8 mouse cellular contexts compared by ENCODE assay signal in genomic region chr11:106391546-106392188, GRCm38 (mm10). TPM values are rescaled to one million over a fixed set of nuclear protein-coding genes. Genes with fewer than 3 reads are reported as not detected.
DNase-seq lines count a peak whose midpoint lies in the region; ATAC-seq and TF ChIP-seq lines count a peak whose summit lies in the region.

No protein-coding gene starts in this region.

- H3K9me3 ChIP-seq in embryonic facial prominence, embryonic 11.5 days (replicated peaks; ENCODE audit: control insufficient read depth, low read length): no peaks in the 10 kb centered on the region
- no peaks in the 10 kb centered on the region for H3K9me3 ChIP-seq in kidney, postnatal 0 days (replicated peaks; ENCODE audit: low read length)

- no peaks in the 10 kb centered on the region for H3K27me3 ChIP-seq in embryonic facial prominence, embryonic 11.5 days (ENCODE audit: control insufficient read depth, insufficient read depth, low read length)
- H3K27me3 ChIP-seq in kidney, postnatal 0 days (ENCODE audit: insufficient read depth, low read length): no peaks in the 10 kb centered on the region
- H3K27me3 ChIP-seq in liver, adult 2 months (ENCODE audit: control insufficient read depth, insufficient read depth, low read length): no peaks in the 10 kb centered on the region
- H3K27me3 ChIP-seq in splenic B cell, adult 2 months (ENCODE audit: control insufficient read depth, insufficient read depth, low read length, poor library complexity, severe bottlenecking): no peaks in the 10 kb centered on the region

- no peak overlapping the region for H3K9ac ChIP-seq in embryonic facial prominence, embryonic 11.5 days (replicated peaks; ENCODE audit: low read length)
- H3K9ac ChIP-seq in kidney, postnatal 0 days (ENCODE audit: low read depth, low read length): no peak overlapping the region
- no peak overlapping the region for H3K9ac ChIP-seq in liver, adult 2 months (ENCODE audit: low read depth, low read length)

- H3K79me2 ChIP-seq in liver, adult 2 months (ENCODE audit: control insufficient read depth, insufficient read depth, low read length): no peaks in the 10 kb centered on the region

- H3K4me3 ChIP-seq in embryonic facial prominence, embryonic 11.5 days (ENCODE audit: low read depth, low read length): no peak overlapping the region
- no peak overlapping the region for H3K4me3 ChIP-seq in kidney, postnatal 0 days (replicated peaks; ENCODE audit: low read depth, low read length)
- H3K4me3 ChIP-seq in liver, adult 2 months (ENCODE audit: insufficient read depth, low read depth, low read length): no peak overlapping the region

- H3K36me3 ChIP-seq in embryonic facial prominence, embryonic 11.5 days (replicated peaks; ENCODE audit: control insufficient read depth, insufficient read depth, low read depth, low read length): no peaks in the 10 kb centered on the region
- H3K36me3 ChIP-seq in kidney, postnatal 0 days (ENCODE audit: insufficient read depth, low read length): no peaks in the 10 kb centered on the region
- peaks cover 19% of the 10 kb centered on the region; the same call in 1 of the 2 replicates for H3K36me3 ChIP-seq in liver, adult 2 months (ENCODE audit: control insufficient read depth, insufficient read depth, low read length)
- no peaks in the 10 kb centered on the region for H3K36me3 ChIP-seq in splenic B cell, adult 2 months (ENCODE audit: control insufficient read depth, insufficient read depth, low read length, poor library complexity, severe bottlenecking)

- H3K27ac ChIP-seq in embryonic facial prominence, embryonic 11.5 days (replicated peaks; ENCODE audit: low read depth, low read length): no peak overlapping the region
- no peak overlapping the region for H3K27ac ChIP-seq in kidney, postnatal 0 days
- no peak overlapping the region for H3K27ac ChIP-seq in liver, adult 2 months (replicated peaks; ENCODE audit: insufficient read depth, low read depth, low read length)

- TF ChIP-seq CTCF in kidney, postnatal 0 days (IDR thresholded peaks at IDR 0.05; ENCODE audit: low read depth): peak; percentile 96
- peak; percentile 85 for TF ChIP-seq CTCF in liver, adult 2 months (IDR thresholded peaks at IDR 0.05; ENCODE audit: low read depth, low read length)

- no peak for ATAC-seq in embryonic facial prominence, embryonic 11.5 days (replicated peaks; ENCODE audit: insufficient number of reproducible peaks, low FRiP score, low TSS enrichment, low read depth)
- ATAC-seq in kidney, postnatal 0 days (replicated peaks; ENCODE audit: low FRiP score, low read depth): peak; percentile 41; the same call in 1 of the 2 replicates

- H3K4me1 ChIP-seq in embryonic facial prominence, embryonic 11.5 days (ENCODE audit: control insufficient read depth, insufficient read depth, low read length): no peaks in the 10 kb centered on the region
- H3K4me1 ChIP-seq in kidney, postnatal 0 days (replicated peaks; ENCODE audit: insufficient read depth, low read length): peaks cover 9% of the 10 kb centered on the region
- H3K4me1 ChIP-seq in liver, adult 2 months (ENCODE audit: control insufficient read depth, insufficient read depth, low read length): peaks cover 14% of the 10 kb centered on the region

- DNase-seq in CD4-positive helper T cell, adult 2 months (ENCODE audit: low read depth, low spot score): peak; percentile 77
- peak; percentile 40 for DNase-seq in adrenal gland, postnatal 25 days
- DNase-seq in embryonic facial prominence, embryonic 11.5 days (ENCODE audit: low spot score): peak; percentile 87
- peak; percentile 65 to 76 for DNase-seq in heart, adult 9 months (ENCODE audit: low spot score in 2 of 2)
- peak; percentile 89 for DNase-seq in kidney, postnatal 0 days (ENCODE audit: low spot score)
- DNase-seq in liver, adult 2 months (ENCODE audit: extremely low read depth, low read depth, low spot score): peak; percentile 67
- peak; percentile 90 for DNase-seq in naive thymus-derived CD4-positive, alpha-beta T cell, adult 2 months (ENCODE audit: low read depth)
- DNase-seq in splenic B cell, adult 2 months (ENCODE audit: low read depth, low spot score): peak; percentile 93

- no peak overlapping the region for H3K4me2 ChIP-seq in embryonic facial prominence, embryonic 11.5 days (ENCODE audit: low read depth, low read length)
- no peak overlapping the region for H3K4me2 ChIP-seq in kidney, postnatal 0 days (ENCODE audit: low read length)

- no peak for TF ChIP-seq POLR2A in liver, adult 2 months (IDR thresholded peaks at IDR 0.05; ENCODE audit: extremely low read depth, insufficient read depth, low read length)

- 33% methylated on average over 6 of the region's 6 CpGs for WGBS in embryonic facial prominence, embryonic 11.5 days
- 34% methylated on average over 6 of the region's 6 CpGs for WGBS in kidney, postnatal 0 days
- 31% methylated on average over 6 of the region's 6 CpGs for WGBS in liver, adult 2 months

RNA-seq across cellular contexts. Expression of gene Icam2, which starts 3.8 kb away (rescaled TPM):
- total RNA-seq in adrenal gland, postnatal 25 days (2021): 16.4 and 17.6 TPM in 2 replicates
- 23.7 and 28.7 TPM in 2 replicates for polyA plus RNA-seq in embryonic facial prominence, embryonic 11.5 days (2014; fragmentation: Nextera tagmentation; extraction: Ambion mirVana)
- polyA plus RNA-seq in kidney, postnatal 0 days (2015; fragmentation: Nextera tagmentation; extraction: Ambion mirVana): 62.5 and 63.3 TPM in 2 replicates
- 5.3 and 6.7 TPM in 2 replicates for total RNA-seq in liver, adult 2 months (2014; rRNA removed)
- polyA plus RNA-seq in liver, adult 2 months (2012; rRNA removed): 5.0 and 5.4 TPM in 2 replicates

RNA-seq across cellular contexts. Expression of gene Prr29, which starts 26.4 kb away (rescaled TPM):
- not detected in 2 replicates for total RNA-seq in adrenal gland, postnatal 25 days (2021)
- polyA plus RNA-seq in embryonic facial prominence, embryonic 11.5 days (2014; fragmentation: Nextera tagmentation; extraction: Ambion mirVana): not detected in 2 replicates
- polyA plus RNA-seq in kidney, postnatal 0 days (2015; fragmentation: Nextera tagmentation; extraction: Ambion mirVana): 0.15 and 0.24 TPM in 2 replicates
- not detected in 2 replicates for total RNA-seq in liver, adult 2 months (2014; rRNA removed)
- polyA plus RNA-seq in liver, adult 2 months (2012; rRNA removed): 0.17 TPM in 1 of 2 replicates, not detected in the other

RNA-seq across cellular contexts. Expression of gene Scn4a, which starts 38.6 kb away (rescaled TPM):
- 0.03 TPM in 1 of 2 replicates, not detected in the other for total RNA-seq in adrenal gland, postnatal 25 days (2021)
- polyA plus RNA-seq in embryonic facial prominence, embryonic 11.5 days (2014; fragmentation: Nextera tagmentation; extraction: Ambion mirVana): 0.03 and 0.07 TPM in 2 replicates
- polyA plus RNA-seq in kidney, postnatal 0 days (2015; fragmentation: Nextera tagmentation; extraction: Ambion mirVana): 0.22 and 0.37 TPM in 2 replicates
- 0.09 and 0.13 TPM in 2 replicates for total RNA-seq in liver, adult 2 months (2014; rRNA removed)
- polyA plus RNA-seq in liver, adult 2 months (2012; rRNA removed): 0.02 TPM in 2 replicates

Comparison
In these comparisons a context has a peak if more than half of its experiments do, and no peak if none do; other contexts are left out.
1. DNase-seq: peak in every context shown above with its lines; median percentile 93 in splenic B cell, adult 2 months; 90 in naive thymus-derived CD4-positive, alpha-beta T cell, adult 2 months; 89 in kidney, postnatal 0 days; 87 in embryonic facial prominence, embryonic 11.5 days; 77 in CD4-positive helper T cell, adult 2 months; 70 in heart, adult 9 months; 67 in liver, adult 2 months; 40 in adrenal gland, postnatal 25 days.